Mouse (Mus musculus) testis, adult 2 months (tissue): ENCODE measurements around the gene Gm42742. TPM values are rescaled to one million over a fixed set of nuclear protein-coding genes. Genes with fewer than 3 reads are reported as not detected.

Experiments
- H3K27ac ChIP-seq: fragments of 200-500 bp; 2 replicates; pipeline ENCODE4 v1.5.1; 2012; ENCODE audit warnings: low read depth, low read length; ENCODE audit not compliant: control insufficient read depth, insufficient read depth
- H3K27me3 ChIP-seq: fragments of 200-500 bp; 2 replicates; pipeline ENCODE4 v1.6.1; 2012; ENCODE audit warnings: mild to moderate bottlenecking, low read length, moderate library complexity; ENCODE audit not compliant: control insufficient read depth, insufficient read depth
- H3K36me3 ChIP-seq: fragments of 200-500 bp; 2 replicates; pipeline ENCODE4 v1.6.1; 2012; ENCODE audit warnings: mild to moderate bottlenecking, low read length; ENCODE audit not compliant: control insufficient read depth, insufficient read depth
- H3K4me1 ChIP-seq: fragments of 200-500 bp; 2 replicates; pipeline ENCODE4 v1.6.1; 2012; ENCODE audit warnings: low read length; ENCODE audit not compliant: control insufficient read depth, insufficient read depth
- H3K4me3 ChIP-seq: fragments of 200-500 bp; 2 replicates; pipeline ENCODE4 v1.5.1; 2012; ENCODE audit warnings: low read depth, mild to moderate bottlenecking, low read length, moderate library complexity, mixed read lengths; ENCODE audit not compliant: control insufficient read depth
- CTCF ChIP-seq: fragments of 200-500 bp; IDR thresholded peaks from 2 replicates; pipeline ENCODE4 v1.5.1; 2012; ENCODE audit warnings: low read depth, mild to moderate bottlenecking, inconsistent platforms, low read length, moderate library complexity; ENCODE audit not compliant: control insufficient read depth, insufficient read depth, insufficient replicate concordance
- POLR2A ChIP-seq: fragments of 200-500 bp; IDR thresholded peaks from 2 replicates; pipeline ENCODE4 v1.6.1; 2012; ENCODE audit warnings: low read depth, mild to moderate bottlenecking, inconsistent platforms, low read length, moderate library complexity; ENCODE audit not compliant: control insufficient read depth
- polyA plus RNA-seq: library from polyadenylated mRNA; depleted of rRNA; stranded (reverse); fragments of >200 nt; gene quantifications from 2 replicates; pipeline ENCODE4 v1.2.3, GENCODE M21; 2012

The Gm42742 gene
- polyA plus RNA-seq, 1 experiment, result 13.5 TPM

- no peak overlapping the region for H3K27ac ChIP-seq
- no peak overlapping the region for H3K4me3 ChIP-seq
- no peaks in the 10 kb centered on the region for H3K27me3 ChIP-seq
- no peaks in the 10 kb centered on the region for H3K4me1 ChIP-seq
- TF ChIP-seq POLR2A (no peak), CTCF (no peak)
- no peaks in the 10 kb centered on the region for H3K36me3 ChIP-seq
Measured at GRCm38 (mm10) chr7:126988816-126989215, 32.1 kb downstream of the Gm42742 start.

GRCm38 (mm10) chr7:126986319-126986718 is 34.6 kb downstream of the Gm42742 start:
- Histone ChIP-seq H3K4me1 (no peaks in the 10 kb centered on the region; the same call in 1 of the 2 replicates), H3K27me3 (no peaks in the 10 kb centered on the region), H3K36me3 (no peaks in the 10 kb centered on the region), H3K27ac (no peak overlapping the region), H3K4me3 (no peak overlapping the region)
- TF ChIP-seq CTCF (peak; percentile 42; the same call in 1 of the 2 replicates), POLR2A (no peak)

GRCm38 (mm10) chr7:126984667-126985444 is 36.0 kb downstream of the Gm42742 start:
- no peaks in the 10 kb centered on the region; the same call in 1 of the 2 replicates for H3K4me1 ChIP-seq
- H3K27ac ChIP-seq, result no peak overlapping the region
- no peak for TF ChIP-seq POLR2A
- TF ChIP-seq CTCF, result no peak
- H3K27me3 ChIP-seq, result no peaks in the 10 kb centered on the region
- no peak overlapping the region for H3K4me3 ChIP-seq
- no peaks in the 10 kb centered on the region for H3K36me3 ChIP-seq

- Histone ChIP-seq H3K4me1 (no peaks in the 10 kb centered on the region; the same call in 1 of the 2 replicates), H3K36me3 (no peaks in the 10 kb centered on the region), H3K27me3 (no peaks in the 10 kb centered on the region), H3K27ac (no peak overlapping the region), H3K4me3 (no peak overlapping the region)
- TF ChIP-seq POLR2A, result no peak
- TF ChIP-seq CTCF, result no peak
Measured at GRCm38 (mm10) chr7:126983113-126983512, 37.8 kb downstream of the Gm42742 start.

GRCm38 (mm10) chr7:126982054-126982453 is 38.8 kb downstream of the Gm42742 start:
- no peak overlapping the region for H3K4me3 ChIP-seq
- no peaks in the 10 kb centered on the region for H3K36me3 ChIP-seq
- H3K27me3 ChIP-seq, result no peaks in the 10 kb centered on the region
- TF ChIP-seq CTCF (no peak), POLR2A (no peak)
- no peaks in the 10 kb centered on the region; the same call in none of the 2 replicates for H3K4me1 ChIP-seq
- no peak overlapping the region for H3K27ac ChIP-seq

GRCm38 (mm10) chr7:126981601-126982000 is 39.3 kb downstream of the Gm42742 start:
- peaks cover 3% of the 10 kb centered on the region for H3K4me1 ChIP-seq
- H3K27me3 ChIP-seq, result no peaks in the 10 kb centered on the region
- no peak overlapping the region for H3K4me3 ChIP-seq
- H3K27ac ChIP-seq, result no peak overlapping the region
- no peaks in the 10 kb centered on the region for H3K36me3 ChIP-seq
- TF ChIP-seq CTCF (no peak), POLR2A (no peak)

- no peak for TF ChIP-seq POLR2A
- TF ChIP-seq CTCF, result no peak
- no peaks in the 10 kb centered on the region for H3K36me3 ChIP-seq
- peak overlapping the region; percentile 2 for H3K4me3 ChIP-seq
- H3K27me3 ChIP-seq, result no peaks in the 10 kb centered on the region
- H3K27ac ChIP-seq, result no peak overlapping the region
- peaks cover 11% of the 10 kb centered on the region for H3K4me1 ChIP-seq
Measured at GRCm38 (mm10) chr7:126978841-126979240, 42.1 kb downstream of the Gm42742 start.
